Mouse (Mus musculus): ENCODE results near the gene Tsacc.
A peak's percentile ranks its signal among the peaks of the same experiment; 100 is the strongest.
"Not testable (repeated sequence)": the region's sequence is repeated elsewhere in the genome, so short reads cannot be mapped to it uniquely, and the experiment has no call there.

Gene Tsacc

DNA sequence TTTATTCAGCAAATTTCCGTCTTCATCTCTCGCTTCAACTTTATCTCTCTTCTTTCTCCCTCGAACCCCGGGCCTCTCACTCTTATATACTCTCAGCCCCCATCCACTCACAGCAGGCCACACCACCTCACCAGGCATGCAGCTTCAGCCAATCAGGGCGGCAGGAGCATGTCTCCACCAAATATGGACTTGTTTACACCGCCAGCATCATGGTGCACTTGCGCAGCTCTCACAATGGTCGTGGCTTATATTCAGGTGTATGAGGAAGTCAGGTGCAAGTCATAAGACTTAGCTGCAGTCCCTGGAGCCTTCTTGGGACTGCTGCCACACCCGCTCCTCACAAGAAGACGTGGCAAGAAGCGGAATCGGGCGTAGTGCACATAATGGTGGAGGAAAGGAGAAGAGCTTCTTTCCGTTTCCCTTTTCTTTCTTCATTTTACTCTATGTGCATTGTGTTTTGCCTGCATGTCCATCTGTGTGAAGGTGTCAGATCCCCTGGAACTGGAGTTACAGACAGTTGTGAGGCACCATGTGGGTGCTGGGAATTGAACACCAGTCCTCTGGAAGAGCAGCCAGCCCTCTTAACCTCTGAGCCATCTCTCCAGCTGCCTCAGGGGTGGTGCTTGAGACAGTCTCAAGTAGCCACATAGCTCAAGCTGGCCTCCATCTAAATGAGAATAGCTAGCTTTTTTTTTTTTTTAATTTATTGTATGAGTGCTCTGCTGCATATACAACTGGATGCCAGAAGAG, 11.8 kb downstream of the Tsacc start:
- not testable (repeated sequence) for DNase-seq (ENCODE audit: low read depth)

DNA sequence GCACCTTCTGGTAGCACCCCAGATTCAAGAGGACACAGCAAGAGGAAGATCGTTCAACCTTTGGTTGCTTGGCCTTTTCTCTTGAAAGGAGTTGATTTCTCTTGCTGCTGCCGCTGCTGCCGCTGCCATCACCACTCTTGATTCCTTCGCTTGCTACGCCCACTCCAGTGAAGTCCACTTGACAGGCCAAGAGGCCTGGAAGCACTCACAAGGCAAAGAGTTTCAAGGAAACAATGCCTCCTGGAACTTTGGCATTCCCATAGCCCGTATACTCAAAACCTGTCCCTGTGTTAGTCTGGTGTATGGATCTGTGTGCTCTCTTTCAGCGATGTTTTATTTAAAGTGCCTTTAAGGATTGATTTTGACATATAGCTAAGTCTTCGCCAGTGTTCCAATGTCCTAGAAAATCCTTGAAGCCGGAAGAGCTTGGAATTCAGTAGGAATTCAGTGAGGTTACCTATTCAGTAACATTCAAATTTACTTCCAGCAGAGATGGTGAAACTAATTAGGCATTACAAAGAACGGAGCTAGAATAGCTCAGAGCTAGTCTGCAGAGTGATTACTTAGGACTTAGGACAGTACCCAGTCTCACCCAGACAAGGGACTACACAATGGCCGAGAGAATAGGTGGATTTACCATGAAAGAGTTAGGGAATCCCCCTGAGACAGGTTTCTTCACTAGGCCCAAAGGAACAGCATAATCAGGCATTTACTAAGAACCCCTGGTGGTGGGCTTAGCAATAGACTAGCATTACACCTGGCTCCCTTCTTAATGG, 15.5 kb downstream of the Tsacc start:
- DNase-seq (ENCODE audit: low read depth): not testable (repeated sequence)

DNA sequence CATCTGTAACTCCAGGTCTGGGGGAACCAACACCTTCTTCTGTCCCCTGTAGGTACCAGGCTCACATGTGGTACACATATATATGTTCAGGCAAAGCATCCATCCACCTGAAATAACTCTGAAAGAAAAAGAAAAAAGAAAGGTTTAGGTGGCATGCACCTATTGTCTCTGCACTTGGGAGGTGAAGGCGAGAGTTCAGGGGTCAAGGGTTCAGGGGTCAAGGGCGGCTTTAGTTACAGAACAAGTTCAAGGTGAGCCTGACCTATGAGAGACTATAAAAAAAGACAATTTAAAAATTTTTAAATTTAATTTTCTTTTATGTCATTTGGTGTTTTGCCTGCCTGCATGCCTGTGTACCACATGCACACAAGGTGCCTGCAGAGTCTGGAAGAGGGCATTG, 16.8 kb downstream of the Tsacc start:
- DNase-seq (ENCODE audit: low read depth): no peak

DNA sequence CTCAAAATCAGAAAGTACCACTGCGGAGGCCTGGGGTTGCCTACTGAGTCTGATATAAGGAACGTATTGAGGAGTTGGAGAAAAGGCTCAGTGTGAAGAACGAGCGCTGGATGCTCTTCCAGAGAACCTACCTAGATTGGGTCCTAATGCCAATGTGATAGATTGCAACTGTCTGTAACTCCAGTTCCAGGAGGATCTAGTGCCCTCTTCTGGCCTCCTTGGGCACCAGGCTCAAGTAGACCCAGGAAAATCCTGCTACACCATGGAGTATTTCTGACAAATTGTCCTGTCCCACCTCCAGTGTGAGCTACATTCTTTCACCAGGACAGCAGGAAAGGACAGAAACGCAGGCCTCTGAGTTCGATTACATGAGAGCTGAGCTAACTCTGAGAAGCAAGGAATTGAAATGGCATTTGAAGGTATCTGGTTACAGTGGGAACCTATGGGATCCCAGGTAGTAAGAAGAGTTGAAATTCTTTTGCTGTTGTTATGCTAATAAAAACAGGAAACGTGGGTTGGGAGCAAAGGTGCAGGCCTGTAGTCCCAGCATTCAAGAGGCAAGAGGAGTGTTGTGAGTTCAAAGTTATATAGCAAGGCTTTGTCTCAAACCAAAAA, 20.2 kb downstream of the Tsacc start:
- peak; percentile 63 for DNase-seq (ENCODE audit: low read depth)

DNA sequence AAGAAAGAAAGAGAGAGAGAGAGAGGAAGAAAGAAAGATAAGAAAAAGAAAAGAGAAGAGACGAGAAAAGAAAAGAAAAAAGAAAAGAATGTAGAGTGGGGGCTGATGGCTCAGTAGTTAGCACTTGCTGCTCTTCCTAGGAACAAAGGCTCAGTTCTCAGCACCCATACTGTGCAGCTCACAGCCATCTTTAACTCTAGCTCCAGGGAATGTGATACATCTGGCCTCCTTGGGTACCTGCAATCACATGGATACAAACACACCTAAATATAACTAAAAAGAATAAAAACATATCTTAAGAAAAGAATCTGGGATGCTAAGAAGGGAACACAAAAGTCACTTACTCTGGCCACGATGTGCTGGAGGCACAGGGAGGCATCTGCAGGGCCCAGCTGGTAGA, 20.7 kb downstream of the Tsacc start:
- DNase-seq (ENCODE audit: low read depth): no peak

DNA sequence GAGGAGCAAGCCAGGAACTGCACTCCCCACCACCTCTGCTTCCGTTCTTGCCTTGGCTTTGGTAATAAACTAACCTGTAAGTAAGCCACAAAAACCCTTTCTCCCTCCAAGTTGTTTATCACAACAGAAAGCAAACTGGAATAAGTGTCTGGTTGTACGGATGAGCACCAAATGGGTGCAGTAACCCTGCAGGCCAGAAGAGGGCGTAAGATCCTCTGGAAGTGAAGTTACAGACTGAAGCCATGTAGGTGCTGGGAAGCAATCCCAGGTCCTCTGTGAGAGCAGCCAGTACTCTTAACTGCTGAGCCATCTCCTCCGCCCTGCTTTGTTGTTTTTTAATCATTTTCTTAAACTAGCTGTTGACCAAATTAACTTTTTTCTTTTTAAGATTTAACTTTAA, 22.8 kb downstream of the Tsacc start:
- DNase-seq (ENCODE audit: low read depth): no peak

DNA sequence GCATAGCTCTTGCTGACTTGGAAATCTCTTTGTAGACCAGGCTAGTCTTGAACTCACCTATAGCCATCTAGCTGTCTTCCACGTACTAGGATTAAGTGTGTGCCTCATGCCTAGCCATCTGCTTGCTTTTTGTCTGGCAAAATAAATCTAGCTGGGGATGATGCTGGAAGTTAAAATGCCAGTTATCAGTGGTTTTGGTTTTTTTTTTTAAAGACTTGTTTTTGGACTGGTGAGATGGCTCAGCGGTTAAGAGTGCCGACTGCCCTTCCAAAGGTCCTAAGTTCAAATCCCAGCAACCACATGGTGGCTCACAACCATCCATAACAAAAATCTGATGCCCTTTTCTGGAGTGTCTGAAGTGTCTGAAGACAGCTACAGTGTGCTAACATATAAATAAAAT, 24.9 kb downstream of the Tsacc start:
- no peak for DNase-seq (ENCODE audit: low read depth)

DNA sequence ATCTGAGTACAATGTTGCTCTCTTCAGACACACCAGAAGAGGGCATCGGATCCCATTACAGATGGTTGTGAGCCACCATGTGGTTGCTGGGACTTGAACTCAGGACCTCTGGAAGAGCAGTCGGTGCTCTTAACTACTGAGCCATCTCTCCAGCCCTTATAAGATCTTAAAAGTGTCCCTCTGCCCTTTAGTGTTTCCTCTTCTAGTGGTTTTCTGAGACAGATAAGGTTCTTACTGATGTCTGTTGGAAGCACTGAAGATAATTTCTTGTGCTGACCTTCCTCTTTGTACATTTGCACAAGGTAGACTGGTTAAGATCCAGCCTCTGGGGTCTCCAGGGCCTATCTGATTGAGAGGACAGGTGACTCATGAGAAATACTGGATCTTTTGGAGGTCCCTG, 25.5 kb downstream of the Tsacc start:
- not testable (repeated sequence) for DNase-seq (ENCODE audit: low read depth)

DNA sequence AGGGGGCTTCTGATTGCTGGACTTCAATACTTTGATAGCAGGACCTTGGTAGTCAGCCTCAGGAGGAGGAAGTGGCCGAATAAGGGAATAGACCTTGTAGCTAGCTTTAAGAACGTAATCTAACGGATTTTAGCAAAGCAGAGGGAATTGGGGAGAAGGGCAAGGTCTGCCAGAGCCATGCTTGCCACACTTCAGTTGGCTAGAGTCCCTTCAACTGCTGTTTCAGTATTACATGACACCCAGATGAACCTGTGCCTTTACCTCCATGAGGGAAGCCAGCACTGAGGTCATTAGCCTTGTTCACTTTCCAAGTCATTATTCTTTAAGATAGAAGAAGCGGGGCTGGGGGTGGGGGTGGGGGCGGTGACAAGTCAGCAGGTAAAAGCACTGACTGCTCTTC, 27.8 kb downstream of the Tsacc start:
- DNase-seq (ENCODE audit: low read depth): no peak

DNA sequence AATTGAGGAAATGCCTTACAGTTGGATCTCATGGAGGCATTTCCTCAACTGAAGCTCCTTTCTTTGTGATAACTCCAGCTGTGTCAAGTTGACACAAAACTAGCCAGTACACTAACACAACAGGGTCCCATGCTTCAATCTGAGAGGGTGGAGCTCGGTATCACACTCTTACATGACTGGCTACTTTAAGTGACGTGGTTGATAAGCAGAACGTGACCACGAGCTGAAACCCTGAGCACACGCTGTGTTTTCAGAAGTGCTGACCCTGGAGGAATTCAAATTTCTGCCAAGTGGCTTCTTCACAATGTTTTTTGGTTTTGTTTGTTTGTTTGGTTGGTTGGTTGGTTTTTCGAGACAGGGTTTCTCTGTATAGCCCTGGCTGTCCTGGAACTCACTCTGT, 28.8 kb downstream of the Tsacc start:
- DNase-seq (ENCODE audit: low read depth): not testable (repeated sequence)

DNA sequence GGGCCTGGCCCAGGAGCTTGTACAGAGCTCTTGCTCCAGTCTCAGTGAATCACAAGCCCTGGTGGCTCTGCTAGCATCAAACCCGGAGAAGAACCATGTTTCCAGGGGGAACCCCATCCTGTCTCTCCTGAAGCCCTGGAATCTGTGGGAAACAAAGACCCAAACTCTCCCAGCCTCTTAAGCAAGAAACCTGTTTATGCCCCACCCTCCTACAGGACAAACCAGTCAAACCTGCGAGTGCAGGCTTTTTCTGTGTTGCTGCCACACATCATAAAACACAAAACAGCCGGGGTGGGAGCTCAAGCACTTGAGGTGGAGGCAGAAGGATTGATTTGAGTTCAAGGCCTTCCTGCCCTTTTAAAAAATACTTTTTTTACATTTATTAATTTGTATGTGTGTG, 34.5 kb downstream of the Tsacc start:
- DNase-seq (ENCODE audit: low read depth): no peak

DNA sequence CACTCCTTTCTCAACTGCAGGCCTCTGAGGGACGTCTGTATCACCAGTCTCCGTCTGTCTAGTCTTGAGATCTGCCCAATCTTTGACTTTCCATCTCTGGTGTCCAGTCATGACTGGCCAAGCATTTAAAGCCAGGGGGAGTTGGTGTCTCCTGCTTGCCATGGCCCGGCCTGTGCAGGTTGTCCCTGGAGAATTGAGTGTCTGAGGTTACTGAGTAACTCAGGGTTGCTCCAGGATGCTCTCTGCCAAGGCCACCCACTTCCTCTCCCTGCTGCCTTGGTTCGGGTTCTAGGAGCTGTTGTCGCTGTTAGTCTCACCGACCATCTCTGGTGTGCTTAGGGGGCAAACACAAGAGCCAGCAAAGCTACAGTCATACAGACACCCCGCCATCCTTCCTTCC, 40.4 kb downstream of the Tsacc start:
- DNase-seq (ENCODE audit: low read depth): no peak

DNA sequence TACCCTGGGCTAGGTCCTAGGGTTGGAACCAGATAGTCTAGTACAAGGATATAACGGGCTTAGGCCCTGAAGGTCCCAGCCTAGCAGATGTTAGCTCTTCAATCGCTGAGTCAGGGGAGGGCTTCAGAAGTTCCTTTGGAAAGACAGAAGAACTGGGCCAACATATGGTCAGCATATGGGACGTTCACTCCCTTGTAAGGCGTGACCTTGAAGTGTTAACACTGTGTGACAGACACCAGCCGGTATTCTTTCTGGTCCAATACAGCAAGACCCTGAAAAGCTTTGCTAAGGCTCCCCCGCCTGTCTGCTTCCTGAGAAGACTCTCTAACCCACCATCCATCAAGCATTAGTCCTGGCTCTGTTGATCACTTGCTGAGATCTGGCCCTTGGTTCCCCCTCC, 40.8 kb downstream of the Tsacc start:
- no peak for DNase-seq (ENCODE audit: low read depth)

DNA sequence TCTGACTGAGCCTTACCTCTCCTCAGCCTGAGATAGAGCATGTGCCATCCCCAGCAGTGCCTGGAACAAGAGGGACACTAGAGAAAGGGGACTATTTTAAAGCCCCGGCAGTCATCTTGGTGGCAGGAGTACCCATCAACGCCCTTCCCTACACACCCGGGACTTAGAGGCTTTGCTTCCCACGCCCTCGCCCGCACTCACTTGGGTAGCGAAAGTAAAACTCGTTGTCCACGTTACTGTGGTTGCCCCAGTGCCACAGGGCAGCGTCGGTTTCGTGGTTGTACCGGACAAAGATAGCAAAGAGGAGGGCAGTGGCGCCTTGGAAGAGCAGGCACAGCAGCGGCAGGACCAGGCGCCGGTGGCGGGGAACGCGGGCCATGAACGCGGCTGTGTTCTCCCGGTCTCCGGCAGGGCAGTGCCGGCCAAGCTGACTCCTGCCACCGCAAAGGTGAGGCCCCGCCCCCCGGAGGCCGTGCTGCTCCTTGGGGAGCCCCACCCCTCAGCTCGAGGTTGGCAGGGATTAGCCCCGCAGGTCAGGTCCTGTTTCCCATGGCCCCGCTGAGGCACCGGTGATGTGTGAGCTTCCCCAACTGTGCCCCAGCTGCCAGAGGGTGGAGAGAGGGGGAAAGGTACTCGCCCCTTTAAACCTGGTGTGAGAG, 42.4 kb downstream of the Tsacc start, which contains the start of gene Rhbg:
Gene Rhbg, minus strand, starts transcription at position 442 of the 659 bp plus-strand sequence.
- no peak for DNase-seq (ENCODE audit: low read depth)

DNA sequence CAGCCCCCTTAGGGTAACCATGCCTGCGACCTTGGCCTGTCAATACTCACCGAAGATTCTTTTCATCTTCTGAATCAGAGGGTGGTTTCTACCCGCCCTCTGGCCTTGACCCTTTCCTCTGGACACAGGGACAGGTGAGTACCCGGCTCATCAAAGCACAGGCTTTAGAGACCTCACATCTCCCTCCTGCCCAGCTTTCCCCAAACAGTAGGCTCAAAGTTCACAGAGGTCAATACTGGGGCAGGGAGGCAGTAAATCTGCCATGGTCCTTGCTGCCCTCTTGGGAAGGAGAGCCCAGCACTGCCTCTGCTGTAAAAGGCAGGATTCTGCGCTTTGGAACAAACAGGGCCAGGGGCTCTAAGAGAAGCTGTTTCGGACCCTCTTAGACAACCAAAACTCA, 44.1 kb downstream of the Tsacc start:
- no peak for DNase-seq (ENCODE audit: low read depth)

DNA sequence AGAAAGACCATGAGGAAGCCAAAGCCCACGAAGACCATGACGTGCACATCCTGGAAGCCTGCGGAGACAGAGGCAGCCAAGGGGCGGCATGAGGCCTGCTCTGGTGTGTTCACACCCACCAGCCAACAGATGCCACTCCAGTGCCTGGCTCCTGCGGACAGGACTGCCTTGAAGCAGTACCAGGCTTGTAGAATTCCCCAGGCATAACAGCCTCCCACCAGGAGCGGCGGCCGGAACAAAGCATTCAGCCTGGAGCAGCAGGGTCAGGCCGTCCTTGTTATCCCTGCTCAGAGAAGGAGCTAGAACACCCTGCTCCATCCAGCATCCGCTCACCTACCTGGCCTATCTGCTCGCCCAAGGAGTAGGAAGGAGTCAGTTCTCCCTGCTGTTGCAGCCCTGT, 48.4 kb downstream of the Tsacc start:
- DNase-seq (ENCODE audit: low read depth): no peak

DNA sequence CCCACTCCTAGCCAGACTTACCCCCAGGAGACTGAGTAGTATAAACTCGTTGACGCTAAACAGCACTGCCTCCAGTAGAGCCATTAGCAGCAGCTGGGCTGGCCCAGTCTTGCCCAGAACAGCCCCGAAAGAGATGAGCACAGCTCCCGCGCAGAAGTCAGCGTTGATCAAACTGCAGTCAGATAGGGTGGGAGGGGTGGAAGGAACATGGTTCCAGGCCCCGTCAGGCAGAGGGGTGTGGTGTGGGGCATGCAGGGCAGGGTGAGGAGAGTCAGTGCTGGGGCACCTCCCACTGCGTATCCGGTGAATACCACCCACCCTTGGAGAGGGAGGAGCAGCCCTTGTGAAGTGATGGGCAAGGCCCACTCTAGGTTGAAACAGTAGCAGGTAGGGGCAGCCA, 49.1 kb downstream of the Tsacc start:
- DNase-seq (ENCODE audit: low read depth): no peak

DNA sequence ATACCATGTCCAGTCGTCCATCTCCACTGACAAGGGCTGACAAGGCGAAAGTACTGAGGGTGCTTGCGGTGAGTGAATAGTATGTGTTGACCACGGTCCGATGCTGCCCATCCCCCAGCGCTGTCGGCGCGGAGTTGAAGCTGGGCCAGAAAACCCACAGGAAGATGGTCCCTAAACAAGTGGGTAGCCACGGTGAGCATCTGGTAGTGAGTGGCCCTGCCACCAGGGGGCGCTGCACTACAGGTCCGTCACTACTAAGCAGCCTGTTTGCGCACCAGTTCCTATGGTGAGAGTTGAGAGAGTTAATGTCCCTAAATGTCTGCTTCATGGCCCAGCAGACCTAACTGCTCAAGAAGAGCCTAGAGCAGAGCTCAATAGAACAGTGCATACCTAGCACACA, 51.0 kb downstream of the Tsacc start:
- peak; percentile 86 for DNase-seq (ENCODE audit: low read depth)

DNA sequence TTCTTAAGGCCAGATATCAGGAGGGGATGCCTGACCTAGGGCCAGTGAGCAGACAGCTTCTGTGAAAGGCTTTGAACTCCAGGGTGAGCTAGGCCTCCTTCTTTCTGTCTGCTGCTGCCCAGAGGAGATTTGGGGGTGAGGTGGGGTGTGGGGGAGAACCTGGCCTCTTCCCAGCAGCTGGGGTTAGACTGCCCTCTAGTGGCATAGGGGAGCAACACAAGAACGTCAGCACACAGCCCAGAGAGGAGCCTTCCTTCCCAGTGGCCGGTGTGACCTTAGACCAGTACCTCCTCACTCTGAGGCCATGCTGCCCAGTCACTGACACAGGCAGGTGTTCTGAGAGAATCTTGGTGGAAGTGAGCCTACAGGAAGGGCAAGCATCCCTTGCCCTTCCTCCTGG, 52.7 kb downstream of the Tsacc start:
- peak; percentile 77 for DNase-seq (ENCODE audit: low read depth)

DNA sequence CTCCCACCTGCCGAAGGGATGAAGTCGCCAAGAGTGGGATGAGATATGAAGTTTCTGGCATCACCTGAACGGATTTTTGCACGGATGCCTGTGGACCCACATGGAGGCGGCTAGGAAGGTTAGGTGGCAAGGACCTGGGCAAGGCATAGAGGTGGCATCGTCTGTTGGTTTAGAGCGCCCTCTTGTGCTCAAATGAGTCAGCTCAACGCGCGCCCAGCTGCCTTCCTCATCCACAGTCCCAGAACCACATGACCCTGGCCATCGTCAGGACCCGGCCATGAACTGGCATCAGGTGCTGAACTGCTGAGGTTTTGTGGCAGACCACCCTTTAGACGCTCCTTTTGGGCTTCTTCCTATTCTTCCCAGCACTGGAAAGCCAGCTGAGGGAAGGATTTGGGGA, 54.3 kb downstream of the Tsacc start:
- DNase-seq (ENCODE audit: low read depth): peak; percentile 90

DNA sequence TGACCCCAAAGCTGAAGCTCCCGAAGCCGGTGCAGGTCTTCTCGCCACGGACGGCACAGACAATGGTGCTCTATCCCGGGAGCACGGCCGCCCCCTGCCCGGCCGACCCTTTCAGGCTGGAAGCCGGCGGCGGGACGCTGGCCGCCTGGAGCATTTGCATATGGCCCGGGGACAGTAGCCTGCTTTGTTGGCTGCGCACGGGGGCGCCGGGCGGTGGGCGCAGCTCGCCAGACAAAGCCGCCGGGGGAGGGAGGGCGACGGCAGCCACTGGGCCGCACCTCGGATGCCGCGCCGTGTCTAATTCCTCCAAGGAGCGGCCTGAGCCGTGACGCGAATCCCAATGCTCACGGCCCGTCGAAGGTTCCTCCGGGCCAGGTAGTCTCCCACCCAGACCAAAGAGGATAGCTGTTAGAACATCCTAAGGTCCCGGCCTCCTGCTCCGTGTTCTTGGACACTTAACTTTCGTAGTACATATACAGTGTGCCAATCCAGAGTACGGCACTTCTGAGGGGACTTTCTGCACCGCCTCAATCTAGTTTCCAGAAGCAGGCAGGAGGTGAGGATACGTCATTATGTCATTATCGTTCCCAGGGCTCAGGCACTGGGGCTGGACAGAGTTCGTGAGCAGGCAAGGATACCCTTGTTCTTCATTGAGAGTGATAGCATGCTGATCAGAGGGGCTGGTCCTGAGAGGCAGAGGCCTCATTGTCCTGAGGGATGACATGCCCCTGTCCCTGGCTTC, 55.6 kb downstream of the Tsacc start:
- no peak for DNase-seq (ENCODE audit: low read depth)

DNA sequence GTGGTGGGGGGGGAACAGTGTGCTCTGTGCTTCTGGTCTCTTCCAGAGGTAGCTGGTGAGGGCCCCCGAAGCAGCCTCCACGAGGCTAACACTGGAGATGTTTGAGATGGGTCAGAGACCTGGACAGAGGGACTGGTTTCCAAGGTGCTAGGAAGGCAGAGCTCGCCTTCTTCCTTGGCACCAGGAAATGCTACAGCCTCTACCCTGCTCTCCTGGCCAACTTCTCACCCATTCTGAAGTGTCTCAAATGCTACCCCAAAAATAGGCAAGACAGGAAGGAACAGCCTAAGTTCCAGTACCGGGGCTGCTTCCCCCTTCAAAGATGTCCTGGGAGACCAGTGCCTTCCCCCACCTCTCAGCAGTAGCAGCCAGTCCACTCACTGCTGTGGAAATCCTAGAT, 57.4 kb downstream of the Tsacc start:
- DNase-seq (ENCODE audit: low read depth): no peak
